Mouse (Mus musculus): Measurements from ENCODE around the gene Vdr. TPM values are rescaled to one million over a fixed set of nuclear protein-coding genes. Genes with fewer than 3 reads are reported as not detected.

Gene Vdr
- polyA plus RNA-seq (2014; fragmentation: Illumina TruSeq; extraction: RNeasy Lipid Tissue Mini Kit (QIAGEN cat#74804); ENCODE audit: low read depth, low replicate concordance) = not detected

GRCm38 (mm10) chr15:97910530-97910929, at the start of gene Vdr:
TSS of gene Vdr (minus strand) at chr15:97910630.

DNA sequence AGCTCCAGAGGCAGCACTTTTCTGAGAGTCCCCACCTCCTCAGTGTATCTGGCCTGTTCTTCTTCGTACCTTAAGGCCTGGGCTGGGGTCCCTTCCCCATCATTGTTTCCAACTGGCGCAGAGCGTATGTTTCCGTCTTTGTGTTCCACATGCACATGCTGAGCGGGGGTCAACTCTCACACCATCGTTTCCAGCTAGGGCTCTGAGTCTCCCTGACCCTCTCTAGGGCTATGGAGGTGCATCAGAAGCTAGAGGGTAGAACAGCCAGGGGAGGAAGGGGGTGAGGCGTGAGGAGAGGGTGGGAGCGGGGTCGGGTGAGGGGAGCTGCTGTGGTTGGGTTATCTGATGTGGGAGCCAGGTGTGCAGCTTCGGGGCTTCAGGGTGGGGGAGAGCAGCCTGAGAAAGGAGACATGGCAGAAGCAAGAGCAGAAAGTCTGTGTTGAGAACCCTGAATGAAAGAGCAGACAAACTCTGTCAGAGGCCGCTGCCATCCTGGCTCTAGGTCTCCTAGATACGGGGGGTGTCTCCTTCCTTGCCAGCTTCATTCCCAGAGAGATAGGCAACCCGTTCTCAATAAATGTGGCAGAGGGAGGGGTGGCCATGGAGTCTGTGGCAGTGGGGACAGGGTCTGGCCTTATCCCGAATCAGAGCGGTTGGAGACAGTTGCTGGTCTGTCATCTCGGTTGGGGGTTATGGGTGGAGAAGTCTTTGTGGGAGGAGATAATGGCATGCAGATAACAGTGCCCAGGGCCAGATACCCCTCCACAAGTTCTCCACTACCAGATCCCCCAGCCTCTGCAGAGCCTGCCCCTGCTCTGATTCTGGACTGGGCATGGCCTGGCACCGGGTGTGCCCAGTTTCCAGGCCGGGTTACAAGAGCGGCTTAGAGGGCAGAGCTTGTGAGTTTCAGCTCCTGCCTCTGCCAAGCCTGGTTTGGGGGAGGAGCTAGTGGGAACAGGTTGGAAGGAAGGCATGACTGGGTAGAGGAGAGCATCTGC, 66.1 kb downstream of the Vdr start, which contains the start of gene Hdac7:
Gene Hdac7, minus strand, starts transcription at position 466 of the 998 bp plus-strand sequence.

Other genes starting within 250 kb of the Vdr start
- gene Rpap3, start 204.8 kb downstream of the Vdr start, polyA plus RNA-seq (2014; fragmentation: Illumina TruSeq; extraction: RNeasy Lipid Tissue Mini Kit (QIAGEN cat#74804); ENCODE audit: low read depth, low replicate concordance) = 7.4 TPM
- gene Endou, start 179.3 kb downstream of the Vdr start, polyA plus RNA-seq (2014; fragmentation: Illumina TruSeq; extraction: RNeasy Lipid Tissue Mini Kit (QIAGEN cat#74804); ENCODE audit: low read depth, low replicate concordance) = 0.16 TPM
- gene Rapgef3, start 142.7 kb downstream of the Vdr start, polyA plus RNA-seq (2014; fragmentation: Illumina TruSeq; extraction: RNeasy Lipid Tissue Mini Kit (QIAGEN cat#74804); ENCODE audit: low read depth, low replicate concordance) = not detected
- 20.7 TPM for gene Slc48a1, start 132.1 kb downstream of the Vdr start, polyA plus RNA-seq (2014; fragmentation: Illumina TruSeq; extraction: RNeasy Lipid Tissue Mini Kit (QIAGEN cat#74804); ENCODE audit: low read depth, low replicate concordance)
- gene Hdac7, start 66.1 kb downstream of the Vdr start, polyA plus RNA-seq (2014; fragmentation: Illumina TruSeq; extraction: RNeasy Lipid Tissue Mini Kit (QIAGEN cat#74804); ENCODE audit: low read depth, low replicate concordance) = 1.3 TPM
- gene Tmem106c, start 53.6 kb upstream of the Vdr start, polyA plus RNA-seq (2014; fragmentation: Illumina TruSeq; extraction: RNeasy Lipid Tissue Mini Kit (QIAGEN cat#74804); ENCODE audit: low read depth, low replicate concordance) = 9.5 TPM
- gene Col2a1, start 94.1 kb upstream of the Vdr start, polyA plus RNA-seq (2014; fragmentation: Illumina TruSeq; extraction: RNeasy Lipid Tissue Mini Kit (QIAGEN cat#74804); ENCODE audit: low read depth, low replicate concordance) = not detected
- 2.6 TPM for gene Pfkm, start 182.0 kb upstream of the Vdr start, polyA plus RNA-seq (2014; fragmentation: Illumina TruSeq; extraction: RNeasy Lipid Tissue Mini Kit (QIAGEN cat#74804); ENCODE audit: low read depth, low replicate concordance)
- gene Senp1, start 183.1 kb upstream of the Vdr start, polyA plus RNA-seq (2014; fragmentation: Illumina TruSeq; extraction: RNeasy Lipid Tissue Mini Kit (QIAGEN cat#74804); ENCODE audit: low read depth, low replicate concordance) = 8.6 TPM

Measured in liver, adult 10 weeks (tissue).